Mouse (Mus musculus): ENCODE results near the gene Slc25a38.

Gene Slc25a38

DNA sequence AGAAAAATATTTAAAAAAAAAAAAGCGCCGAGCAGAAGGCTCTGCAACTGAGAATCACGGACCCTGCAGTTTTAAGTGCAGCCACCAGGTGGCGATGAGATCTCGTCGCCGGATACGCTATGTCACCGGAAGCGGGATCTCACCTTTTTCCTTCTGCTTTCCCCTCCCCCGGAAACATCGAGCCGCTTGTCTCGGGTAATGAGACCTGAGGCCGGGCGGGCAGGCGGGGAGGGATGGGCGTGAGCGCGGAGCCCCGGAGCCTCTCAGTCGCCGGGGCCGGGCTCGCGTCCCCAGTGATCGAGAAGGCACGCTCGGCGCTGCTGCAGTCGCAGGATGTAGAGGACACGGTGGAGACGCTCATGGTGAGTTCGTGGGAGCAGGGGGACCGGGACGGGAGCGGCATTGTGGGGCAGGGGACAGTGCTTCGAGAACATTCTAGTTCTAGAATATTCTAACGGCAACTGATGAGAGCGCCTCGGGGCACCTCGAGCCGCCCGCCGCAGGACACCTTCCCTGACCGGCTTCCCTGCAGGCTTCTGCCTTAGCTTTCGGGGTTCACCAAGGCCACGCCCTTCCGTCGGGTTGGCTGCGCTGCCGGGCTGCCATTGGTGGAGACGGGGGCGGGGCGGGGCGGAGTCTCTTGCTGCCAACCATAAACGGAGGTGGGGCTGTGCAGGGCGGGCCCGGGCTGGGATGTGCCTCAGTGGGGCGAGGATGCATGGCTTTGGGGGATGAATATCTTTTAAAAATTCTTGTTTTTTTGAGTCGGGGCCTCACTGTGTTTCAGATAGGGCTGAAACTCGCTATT, at the start of gene Slc25a38:
Gene Slc25a38 (plus strand): TSS at position 164 of the 808 bp plus-strand sequence.
- WGBS: under 1% methylated on average over 62 of the region's 62 CpGs

DNA sequence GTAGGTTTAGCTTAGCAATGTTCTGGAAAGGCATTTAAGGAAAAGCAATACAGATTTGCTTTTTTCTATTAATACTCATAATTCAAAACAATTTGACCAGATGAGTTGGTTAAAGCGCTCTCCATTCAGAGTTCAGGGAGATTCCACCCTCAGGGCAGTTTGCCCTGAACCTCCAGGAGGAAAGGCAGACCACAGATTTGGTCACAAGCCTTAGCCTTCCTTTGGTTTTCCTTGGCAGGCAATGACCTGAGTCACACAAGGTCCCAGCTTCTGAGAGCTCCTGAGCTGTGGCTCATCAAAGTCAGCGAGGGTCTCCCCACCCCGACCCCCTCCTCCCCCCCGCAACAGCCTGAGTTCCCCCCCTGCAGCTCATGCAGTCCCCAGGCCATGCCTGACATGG, 45.9 kb upstream of the Slc25a38 start:
- WGBS: 75% methylated on average over 4 of the region's 4 CpGs

DNA sequence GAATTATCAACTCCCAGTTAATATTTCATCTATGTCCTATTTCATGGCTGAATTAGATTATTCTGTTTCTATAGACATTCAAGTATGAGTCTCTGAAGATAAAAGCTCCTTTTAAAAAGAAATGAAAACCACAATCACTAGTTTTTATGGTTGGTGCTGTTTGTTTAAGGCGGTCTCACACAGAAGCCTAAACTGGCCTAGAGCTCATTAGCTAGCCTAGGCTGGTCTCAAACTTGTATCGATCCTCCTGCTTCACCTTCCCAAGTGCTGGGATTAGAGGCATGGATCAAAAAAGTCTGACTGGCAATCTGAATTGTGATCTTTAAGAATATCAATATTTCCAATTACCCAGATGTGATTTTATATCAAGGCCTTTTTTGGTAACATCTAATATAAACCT, 42.6 kb upstream of the Slc25a38 start:
- 85% methylated on average over 2 of the region's 2 CpGs for WGBS

DNA sequence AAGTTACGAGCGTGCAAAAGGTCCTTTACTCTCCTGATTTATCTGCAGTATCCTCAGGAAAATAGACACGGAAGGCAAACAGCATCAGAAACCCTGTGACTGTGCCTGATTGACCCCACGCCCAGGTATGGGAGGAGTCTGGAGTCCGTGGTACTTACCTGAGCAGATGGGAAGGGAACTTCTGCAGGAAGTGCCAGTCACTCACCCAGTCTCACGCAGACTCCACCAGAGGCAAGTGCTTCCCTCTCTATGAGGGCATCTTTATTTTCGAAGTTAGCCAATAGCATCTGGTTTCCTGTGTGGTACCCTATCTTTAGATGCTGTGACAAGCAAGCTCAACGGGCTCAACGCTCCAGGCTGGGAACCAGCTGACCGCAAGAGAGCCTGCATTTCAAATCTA, 42.1 kb upstream of the Slc25a38 start:
- WGBS: 75% methylated on average over 10 of the region's 10 CpGs

DNA sequence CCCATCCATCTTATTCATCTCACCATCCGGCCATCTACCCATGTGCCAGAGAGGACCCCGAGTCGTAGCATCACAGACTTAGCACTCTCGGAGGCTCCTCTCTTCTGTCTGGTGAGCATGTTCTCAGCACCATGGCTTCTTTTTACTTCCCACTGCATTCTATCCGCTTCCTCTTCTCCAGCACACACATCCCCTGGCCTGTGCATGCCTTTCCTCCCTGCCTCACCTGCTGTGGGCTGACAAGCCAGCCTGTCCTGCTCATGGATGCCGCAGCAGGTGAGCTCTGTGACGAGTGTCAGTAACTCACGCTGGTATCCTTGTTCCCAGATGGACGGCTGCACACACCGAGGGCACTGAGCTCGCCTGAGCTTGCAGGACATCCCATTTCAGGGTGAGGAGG, 40.4 kb upstream of the Slc25a38 start, which contains the start of gene Cx3cr1:
Gene Cx3cr1 (minus strand): TSS at position 101 of the 400 bp plus-strand sequence.
- WGBS: 90% methylated on average over 11 of the region's 11 CpGs

DNA sequence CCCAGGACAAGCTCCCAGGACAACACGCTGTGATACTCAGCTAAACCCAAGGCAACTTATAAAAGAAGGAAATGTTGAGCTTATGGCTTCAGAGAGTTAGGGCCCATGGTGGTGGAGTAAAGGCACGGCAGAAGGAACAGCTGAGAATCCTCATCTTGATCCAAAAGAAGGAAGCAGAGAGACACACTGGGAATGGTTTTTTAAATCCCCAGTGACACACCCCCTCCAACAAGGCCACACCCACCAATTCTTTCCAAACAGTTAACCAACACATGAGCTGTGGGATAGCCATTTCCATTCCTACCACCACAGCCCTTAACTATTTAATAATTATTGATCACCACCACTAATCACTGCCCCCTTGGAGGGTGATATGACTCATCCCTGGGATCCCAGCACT, 38.9 kb upstream of the Slc25a38 start:
- 79% methylated on average over 2 of the region's 2 CpGs for WGBS

DNA sequence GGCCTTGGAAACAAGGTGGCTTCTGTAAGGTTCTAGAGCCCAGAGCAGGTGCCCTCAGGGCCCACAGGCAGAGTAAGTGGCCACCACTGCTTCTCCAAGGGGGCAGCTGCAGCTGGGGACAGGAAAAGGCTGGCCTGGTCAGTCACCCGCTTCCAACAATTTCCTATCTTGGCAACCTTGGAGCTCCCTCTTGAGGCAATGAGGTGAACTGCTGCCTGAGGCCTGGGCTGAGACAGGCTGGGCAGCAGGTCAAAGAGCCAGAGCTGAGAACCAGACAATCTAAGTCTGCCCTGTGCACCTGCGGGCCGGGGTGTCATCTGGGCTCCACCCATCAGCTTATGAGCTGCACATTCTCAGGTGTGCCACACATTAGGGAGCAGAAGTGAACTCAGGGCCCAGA, 37.0 kb upstream of the Slc25a38 start:
- WGBS: 19% methylated on average over 3 of the region's 3 CpGs

DNA sequence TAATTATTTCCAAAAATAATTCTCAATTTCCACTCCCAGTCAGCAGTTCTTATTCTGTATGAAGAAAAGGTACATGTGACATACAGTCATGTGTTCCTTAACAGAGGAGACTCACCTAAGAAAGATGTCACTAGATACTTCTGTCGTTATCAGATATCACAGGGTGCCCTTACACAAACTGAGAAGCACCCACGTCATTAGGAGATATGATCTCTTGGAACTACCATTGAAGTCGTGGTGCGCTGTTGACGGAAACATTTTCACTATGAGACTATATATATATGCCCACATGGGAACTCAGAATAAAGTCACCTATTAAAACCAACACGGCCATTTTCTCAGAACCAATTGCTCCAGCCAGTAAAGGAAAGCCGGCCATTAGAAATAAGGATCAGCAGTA, 35.7 kb upstream of the Slc25a38 start:
- WGBS: 91% methylated on average over 7 of the region's 7 CpGs

DNA sequence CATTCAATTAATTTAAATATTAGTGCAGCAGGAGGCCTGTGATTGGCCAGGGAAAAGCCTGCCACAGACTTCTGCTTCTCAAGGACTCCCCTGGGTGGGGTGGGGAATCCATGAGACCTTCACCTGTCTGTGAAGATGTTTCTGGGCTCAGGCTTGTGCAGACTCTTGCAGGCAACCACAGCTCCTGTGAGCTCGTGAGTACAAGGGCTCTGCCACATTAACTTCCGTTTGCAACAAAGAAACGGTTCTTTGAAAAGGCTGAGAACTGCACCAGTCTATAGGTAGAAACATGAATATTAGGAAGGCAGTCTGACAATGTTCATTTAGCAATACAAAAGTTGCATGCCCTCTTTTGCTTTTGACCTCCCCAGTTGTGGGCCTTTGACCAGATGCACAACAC, 31.9 kb upstream of the Slc25a38 start:
- 88% methylated on average over 3 of the region's 3 CpGs for WGBS

DNA sequence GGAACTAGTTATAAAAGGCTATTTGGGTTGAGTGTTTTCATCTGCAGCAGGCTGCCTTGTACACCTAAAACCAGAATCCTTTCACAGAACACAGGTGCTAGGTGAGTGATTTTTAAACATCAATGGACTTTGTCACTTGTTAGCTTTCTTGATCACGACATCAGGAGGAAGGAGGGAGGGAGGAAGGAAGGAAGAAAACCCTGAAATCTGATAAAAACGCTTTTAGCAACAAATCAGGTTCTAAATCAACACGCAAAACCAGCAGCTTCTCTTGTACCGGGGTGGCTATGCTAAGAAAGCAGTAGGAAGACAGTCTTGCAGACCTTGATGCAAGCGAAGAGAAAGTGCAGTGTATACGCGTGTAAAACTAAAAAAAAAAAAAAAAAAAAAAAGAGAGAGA, 30.3 kb upstream of the Slc25a38 start:
- WGBS: 51% methylated on average over 7 of the region's 7 CpGs

DNA sequence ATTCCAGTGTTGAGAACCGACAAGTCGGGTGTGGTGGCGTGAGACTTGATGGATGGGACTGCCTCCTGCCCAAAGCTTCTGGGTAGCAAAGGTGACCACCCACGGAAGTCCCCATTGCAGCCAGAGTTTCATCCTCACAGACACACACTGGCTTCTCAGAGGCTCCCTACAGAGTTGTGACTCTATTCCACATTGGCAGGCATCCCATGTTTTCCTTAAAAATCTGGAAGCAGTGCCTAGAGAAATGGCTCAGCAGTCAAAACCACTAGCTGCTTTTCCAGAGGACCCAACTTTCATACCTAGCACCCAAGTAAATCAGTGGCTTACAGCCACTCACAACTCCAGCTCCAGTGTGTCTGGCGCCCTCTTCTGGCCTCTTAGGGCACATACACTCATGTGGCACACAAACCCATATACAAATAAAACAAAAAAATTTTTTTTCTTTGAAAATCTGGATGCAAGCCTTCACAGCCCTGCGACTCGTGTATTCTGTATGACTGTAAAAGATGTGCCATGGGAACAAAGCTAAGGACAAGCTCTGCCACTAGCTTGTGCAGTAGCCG, 29.5 kb upstream of the Slc25a38 start:
- WGBS: 56% methylated on average over 8 of the region's 8 CpGs

DNA sequence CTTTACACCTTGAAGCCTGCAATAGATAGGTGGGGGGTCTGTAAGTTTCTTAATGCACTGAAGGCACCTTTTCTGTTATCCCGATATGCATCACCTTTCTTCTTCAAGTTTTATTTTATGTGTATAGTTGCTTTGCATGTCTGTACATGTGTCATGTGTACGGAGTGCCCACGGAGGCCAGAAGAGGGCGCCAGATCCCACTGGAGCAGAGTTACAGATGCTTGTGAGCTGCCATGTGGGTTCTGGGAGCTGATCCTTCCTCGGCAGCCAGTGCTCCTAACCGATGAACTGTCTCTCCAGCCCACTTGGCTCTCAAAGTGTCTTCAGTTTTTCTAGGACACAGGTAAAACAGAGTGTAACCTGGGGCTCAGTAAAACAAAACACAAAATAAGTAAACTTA, 28.9 kb upstream of the Slc25a38 start:
- WGBS: 68% methylated on average over 6 of the region's 6 CpGs

DNA sequence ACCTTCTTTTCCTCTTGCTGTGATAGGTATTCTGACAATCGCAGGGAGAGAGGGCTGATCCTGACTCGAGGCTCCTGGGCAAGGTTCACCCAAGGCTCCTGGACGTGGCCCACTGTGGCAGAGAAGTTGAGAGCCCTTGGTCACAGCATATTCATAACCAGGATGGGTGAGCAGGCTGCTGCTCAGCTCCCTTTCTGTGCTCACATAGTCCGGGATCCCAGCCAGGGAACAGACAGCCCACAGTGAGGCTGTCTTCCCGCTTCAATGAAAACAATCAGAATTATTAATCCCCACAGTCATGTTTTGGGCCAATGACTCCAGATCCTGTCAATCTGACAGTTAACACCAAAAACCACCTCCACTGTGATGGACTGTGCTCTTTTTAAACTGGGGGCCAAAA, 28.2 kb upstream of the Slc25a38 start:
- WGBS: 54% methylated on average over 5 of the region's 5 CpGs

DNA sequence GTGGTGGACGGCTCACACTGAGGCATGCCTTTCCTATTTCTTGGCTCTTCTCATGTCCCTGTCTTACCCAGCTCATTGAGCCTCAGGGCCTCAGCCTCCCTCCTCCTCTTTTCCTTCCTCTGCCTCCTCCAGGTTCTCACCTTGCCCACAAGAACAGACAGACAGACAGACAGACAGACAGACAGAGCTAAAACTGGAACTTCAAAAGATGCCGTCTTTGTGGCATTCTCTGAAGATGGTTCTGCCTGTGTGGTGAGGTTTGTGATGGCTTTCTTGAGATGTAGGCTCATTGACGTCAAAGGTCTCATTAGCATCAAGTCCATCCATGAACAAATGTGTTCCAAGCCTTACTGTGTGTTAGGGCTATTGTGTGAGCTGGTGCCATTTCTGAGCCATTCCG, 27.5 kb upstream of the Slc25a38 start:
- WGBS: 68% methylated on average over 4 of the region's 4 CpGs

DNA sequence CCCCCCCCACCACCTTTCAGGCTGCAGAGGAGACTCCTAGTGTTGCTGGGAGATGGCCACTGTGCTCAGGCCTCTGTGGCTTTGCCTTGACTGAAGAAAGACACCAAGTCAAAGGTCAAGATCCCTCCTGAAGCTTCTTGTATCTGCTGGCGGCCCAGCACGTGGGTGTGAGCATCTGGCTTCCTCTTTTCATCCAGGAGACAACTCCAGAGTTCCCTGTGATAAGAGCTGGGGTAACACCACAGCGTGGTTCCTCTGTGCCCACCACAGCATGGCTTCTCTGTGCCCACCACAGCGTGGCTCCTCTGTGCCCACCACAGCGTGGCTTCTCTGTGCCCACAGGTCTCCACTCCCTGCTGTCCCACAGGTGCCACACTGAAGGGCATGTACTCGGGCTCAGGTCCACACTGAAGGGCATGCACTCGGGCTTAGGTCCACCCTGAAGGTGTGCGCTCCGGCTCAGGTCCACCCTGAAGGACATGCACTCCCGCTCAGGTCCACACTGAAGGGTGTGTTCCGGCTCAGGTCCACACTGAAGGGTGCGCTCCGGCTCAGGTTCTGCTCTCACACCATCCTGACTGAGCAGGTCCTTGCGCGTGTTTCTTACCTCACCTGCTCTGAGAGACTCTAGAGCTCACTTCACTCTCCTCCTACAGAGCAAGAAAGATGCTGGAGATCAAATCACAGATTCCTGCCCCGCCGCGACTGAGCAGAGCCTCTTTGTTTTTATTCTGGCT, 26.8 kb upstream of the Slc25a38 start:
- WGBS: 85% methylated on average over 18 of the region's 18 CpGs

DNA sequence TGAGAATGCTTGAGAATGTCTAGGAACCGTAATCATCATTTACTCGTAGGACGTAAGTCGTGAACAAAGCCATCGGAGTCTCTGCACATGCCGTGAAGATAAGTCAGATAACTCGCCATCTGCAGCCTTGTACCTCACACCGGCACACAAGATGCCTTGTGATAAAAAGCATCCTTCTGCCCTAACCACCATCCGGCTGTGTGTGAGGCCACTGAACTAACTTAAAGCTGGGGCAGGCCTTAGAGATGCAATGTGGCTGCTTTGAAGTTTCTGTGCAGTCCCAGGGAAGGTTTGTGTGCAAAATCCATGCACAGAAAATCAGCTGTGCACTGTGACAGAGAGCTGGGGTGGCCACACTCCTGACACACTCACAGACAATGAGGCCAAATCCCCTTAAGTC, 25.8 kb upstream of the Slc25a38 start:
- WGBS: 94% methylated on average over 9 of the region's 9 CpGs

DNA sequence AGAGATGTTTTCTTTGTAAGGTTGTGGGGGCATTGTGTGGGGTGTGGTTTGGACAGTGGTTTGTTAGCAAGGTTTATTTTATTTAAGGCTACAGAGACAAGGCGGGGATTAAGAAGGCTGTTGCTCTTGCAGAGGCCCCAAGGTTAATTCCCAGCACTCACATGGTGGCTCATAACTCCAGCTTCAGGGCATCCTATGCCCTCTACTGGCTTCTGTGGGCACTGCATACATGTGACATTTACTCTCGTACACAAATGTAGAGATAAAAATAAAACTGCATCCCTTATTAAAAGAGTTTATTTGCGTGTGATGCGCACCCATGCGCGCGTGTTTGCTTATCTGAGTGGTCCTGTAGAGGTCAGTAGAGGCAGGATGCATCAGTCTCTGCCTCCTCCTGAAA, 21.0 kb upstream of the Slc25a38 start:
- 85% methylated on average over 7 of the region's 7 CpGs for WGBS

DNA sequence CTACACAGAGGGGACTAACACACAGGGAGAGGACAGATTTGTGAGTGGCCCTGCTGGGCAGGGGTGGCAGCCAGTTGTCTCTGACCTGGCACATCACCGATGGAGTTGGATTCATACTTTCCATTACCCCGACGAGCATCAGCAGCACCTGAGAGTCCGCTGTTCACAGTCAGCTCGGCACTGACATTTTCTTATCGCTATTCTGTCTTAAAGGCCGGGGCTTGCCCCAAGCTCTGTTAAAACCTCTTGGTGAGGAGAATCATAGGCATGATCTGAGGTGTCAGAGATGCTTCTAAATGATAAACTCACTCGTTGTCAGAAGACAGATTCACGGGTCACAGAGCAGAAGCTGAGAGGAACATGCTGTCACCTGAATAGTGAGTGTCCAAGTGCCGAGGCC, 19.1 kb upstream of the Slc25a38 start:
- WGBS: 92% methylated on average over 10 of the region's 10 CpGs

DNA sequence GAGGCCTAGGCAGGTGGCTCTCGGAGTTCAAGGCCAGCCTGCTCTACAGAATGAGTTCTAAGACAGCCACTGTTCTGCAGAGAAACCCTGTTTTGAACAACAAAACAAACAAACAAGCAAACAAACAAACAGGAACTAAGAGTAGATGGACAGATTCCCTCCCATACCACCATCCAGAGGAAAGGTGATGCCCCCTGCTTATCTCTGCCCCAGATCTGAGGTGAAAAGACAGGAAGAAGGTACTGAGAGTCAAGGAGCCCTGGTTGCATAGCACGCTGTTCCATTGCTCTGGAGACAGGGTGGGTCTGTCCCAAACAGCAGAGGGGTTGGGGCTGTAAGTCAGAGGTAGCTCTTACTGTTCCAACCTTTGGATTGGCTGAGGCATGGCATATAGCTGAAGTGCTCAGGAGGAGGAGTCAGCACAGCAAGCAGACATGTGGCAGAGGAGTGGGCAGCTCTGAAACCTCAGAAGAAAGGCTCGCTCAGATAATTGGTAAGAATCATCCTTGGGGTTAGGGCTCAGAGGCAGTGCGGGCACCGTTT, 18.4 kb upstream of the Slc25a38 start, which contains the start of gene Ccr8:
Gene Ccr8 (plus strand): TSS at position 419 of the 543 bp plus-strand sequence.
- WGBS: 82% methylated on average over 5 of the region's 5 CpGs

DNA sequence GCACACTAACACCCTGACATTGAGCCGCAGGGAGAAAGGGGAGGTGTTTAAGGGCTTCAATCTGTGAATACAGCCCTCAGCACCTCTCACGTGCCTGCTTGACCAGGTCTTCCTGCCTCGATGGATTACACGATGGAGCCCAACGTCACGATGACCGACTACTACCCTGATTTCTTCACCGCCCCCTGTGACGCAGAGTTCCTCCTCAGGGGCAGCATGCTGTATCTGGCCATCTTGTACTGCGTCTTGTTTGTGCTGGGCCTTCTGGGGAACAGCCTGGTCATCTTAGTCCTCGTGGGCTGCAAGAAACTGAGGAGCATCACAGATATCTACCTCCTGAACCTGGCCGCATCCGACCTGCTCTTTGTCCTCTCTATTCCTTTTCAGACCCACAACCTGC, 16.5 kb upstream of the Slc25a38 start:
- 93% methylated on average over 13 of the region's 13 CpGs for WGBS

DNA sequence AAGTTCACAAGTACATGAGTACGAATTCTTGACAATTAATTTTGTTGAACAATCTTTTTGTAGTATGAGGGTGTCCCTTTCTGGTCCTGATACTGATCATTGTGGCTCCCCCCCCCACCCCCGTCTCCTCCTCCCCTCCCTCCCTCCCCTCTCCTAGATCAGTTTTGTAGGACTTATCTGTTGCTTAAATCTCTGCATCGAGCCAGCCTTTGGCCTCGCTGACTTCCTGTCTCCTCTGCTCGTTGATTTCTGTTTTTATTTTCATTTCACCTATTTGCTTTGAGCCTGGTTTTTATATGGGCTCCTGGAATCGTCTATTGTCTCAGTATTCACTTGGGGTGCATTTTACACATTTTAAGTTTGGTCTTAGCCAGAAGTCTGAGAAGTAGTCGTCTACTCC, 14.3 kb upstream of the Slc25a38 start:
- 73% methylated on average over 7 of the region's 7 CpGs for WGBS

DNA sequence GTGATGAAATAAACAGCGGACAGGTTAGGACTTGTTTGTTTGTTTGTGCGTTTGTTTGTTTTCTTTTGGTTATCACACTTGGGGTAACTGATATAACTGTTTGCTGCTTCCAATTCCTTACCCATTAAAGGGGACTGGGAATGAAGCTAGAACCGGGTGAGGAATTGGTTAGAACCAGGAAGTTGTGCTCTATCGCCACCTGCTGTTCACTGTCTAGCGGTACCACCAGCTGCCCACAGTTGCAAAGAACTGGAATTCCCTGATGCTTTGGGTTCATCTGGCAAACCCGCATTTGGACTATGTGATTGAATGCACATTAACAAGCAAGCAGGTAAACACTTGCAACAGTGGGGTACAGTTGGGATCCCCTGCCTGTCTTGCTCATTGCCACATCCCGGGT, 11.5 kb upstream of the Slc25a38 start:
- 17% methylated on average over 7 of the region's 7 CpGs for WGBS

Data from cerebral cortex, adult 2 months (tissue).